Mouse (Mus musculus): ENCODE measurements around the gene Cog1.

The Cog1 gene

GRCm38 (mm10) chr11:113705966-113706652 lies 57.1 kb downstream of the Cog1 start:
- no peak for DNase-seq (ENCODE audit: low spot score)

- no peak for DNase-seq (ENCODE audit: low spot score)
These were observed 59.8 kb downstream of the Cog1 start for GRCm38 (mm10) chr11:113708629-113709213.

- DNase-seq (ENCODE audit: low spot score): no peak
These were observed 60.3 kb downstream of the Cog1 start for GRCm38 (mm10) chr11:113709272-113709671.

GRCm38 (mm10) chr11:113709731-113710256 lies 60.8 kb downstream of the Cog1 start, which contains the start of gene Cpsf4l:
Gene Cpsf4l (minus strand): TSS chr11:113710017.
- no peak for DNase-seq (ENCODE audit: low spot score)

- no peak for DNase-seq (ENCODE audit: low spot score)
These were observed 61.3 kb downstream of the Cog1 start for GRCm38 (mm10) chr11:113710257-113710777.

GRCm38 (mm10) chr11:113711061-113711460 lies 62.1 kb downstream of the Cog1 start:
- DNase-seq (ENCODE audit: low spot score): no peak

GRCm38 (mm10) chr11:113715078-113715674 lies 66.2 kb downstream of the Cog1 start:
- DNase-seq (ENCODE audit: low spot score): no peak

GRCm38 (mm10) chr11:113716132-113716531 lies 67.2 kb downstream of the Cog1 start:
- DNase-seq (ENCODE audit: low spot score): no peak
